Mouse (Mus musculus) CH12.LX (cell line): Measurements from ENCODE around the gene Zfyve21. TPM values are rescaled to one million over a fixed set of nuclear protein-coding genes. Genes with fewer than 3 reads are reported as not detected.

Source experiments
- DNase-seq: peaks from one replicate; pipeline ENCODE4 v3.0.0-alpha.2; 2013; ENCODE audit errors: extremely low read depth
- H3K27ac ChIP-seq: 2 replicates; pipeline ENCODE4 v1.5.1; 2012; ENCODE audit warnings: low read depth, mild to moderate bottlenecking, control low read depth, moderate library complexity; ENCODE audit not compliant: insufficient read depth
- H3K27me3 ChIP-seq: replicated peaks from 2 replicates; pipeline ENCODE3; 2012; ENCODE audit warnings: inconsistent platforms
- H3K36me3 ChIP-seq, 2 experiments: replicated peaks in 1 of 2; 2 replicates each; pipeline versions ENCODE3 to v1.6.1; 2012; ENCODE audit warnings: inconsistent platforms in 1 of 2, low read length in 1 of 2, mild to moderate bottlenecking in 1 of 2, mixed read lengths in 1 of 2, moderate library complexity in 1 of 2; ENCODE audit not compliant: control insufficient read depth in 1 of 2, insufficient read depth in 1 of 2
- H3K4me1 ChIP-seq, 2 experiments: 2 replicates each; pipeline ENCODE4 v1.6.1; 2012; ENCODE audit warnings: inconsistent platforms in 1 of 2, moderate library complexity in 1 of 2; ENCODE audit not compliant: insufficient read depth in 2 of 2, control insufficient read depth in 1 of 2
- H3K4me2 ChIP-seq: 2 replicates; pipeline ENCODE4 v1.6.1; 2012; ENCODE audit warnings: low read depth, mild to moderate bottlenecking, control low read depth; ENCODE audit not compliant: poor library complexity, insufficient read depth, severe bottlenecking
- H3K4me3 ChIP-seq, 3 experiments: fragments of 150-350 bp in 1 of 3; sonication (generic) in 1 of 3; replicated peaks in 1 of 3; 2 replicates each; pipeline versions ENCODE3 to v1.5.1; 2011 to 2012; ENCODE audit warnings: low read depth in 2 of 3, low read length in 2 of 3, mild to moderate bottlenecking in 2 of 3, moderate library complexity in 2 of 3, control low read depth in 1 of 3, improper control_type of control experiment in 1 of 3, inconsistent platforms in 1 of 3, mixed read lengths in 1 of 3; ENCODE audit not compliant: poor library complexity in 1 of 3
- H3K79me2 ChIP-seq: replicated peaks from 2 replicates; pipeline ENCODE4 v1.6.1; 2012; ENCODE audit warnings: mild to moderate bottlenecking, moderate library complexity; ENCODE audit not compliant: control insufficient read depth, poor library complexity, insufficient read depth, severe bottlenecking; ENCODE audit errors: extremely low read depth
- H3K9ac ChIP-seq: 2 replicates; pipeline ENCODE4 v1.6.1; 2012; ENCODE audit warnings: low read depth, mild to moderate bottlenecking, control low read depth, moderate library complexity; ENCODE audit not compliant: insufficient read depth
- H3K9me3 ChIP-seq: replicated peaks from 2 replicates; pipeline ENCODE3; 2012; ENCODE audit warnings: low read length, inconsistent platforms, mixed read lengths
- BHLHE40 ChIP-seq: IDR thresholded peaks from 2 replicates; pipeline ENCODE4 v1.6.1; 2011; ENCODE audit warnings: mild to moderate bottlenecking, low read depth, low read length, improper control_type of control experiment
- CHD1 ChIP-seq: IDR thresholded peaks from 2 replicates; pipeline ENCODE4 v1.6.1; 2012; ENCODE audit warnings: low read depth, low read length, improper control_type of control experiment, inconsistent platforms
- ETS1 ChIP-seq: conservative IDR thresholded peaks from 2 replicates; pipeline ENCODE4 v1.6.1; 2012; ENCODE audit warnings: low read depth, mild to moderate bottlenecking, inconsistent platforms, low read length, improper control_type of control experiment, moderate library complexity
- GABPA ChIP-seq: IDR thresholded peaks from 2 replicates; pipeline ENCODE4 v1.6.1; 2012; ENCODE audit warnings: low read depth, low read length, improper control_type of control experiment, inconsistent platforms; ENCODE audit not compliant: insufficient replicate concordance
- HCFC1 ChIP-seq: IDR thresholded peaks from 2 replicates; pipeline ENCODE4 v1.6.1; 2012; ENCODE audit warnings: low read depth, mild to moderate bottlenecking, inconsistent platforms, low read length, improper control_type of control experiment
- IRF4 ChIP-seq: IDR thresholded peaks from 2 replicates; pipeline ENCODE4 v1.6.1; 2014; ENCODE audit warnings: low read depth, mild to moderate bottlenecking, inconsistent platforms, low read length, improper control_type of control experiment
- KAT2A ChIP-seq: IDR thresholded peaks from 2 replicates; pipeline ENCODE4 v1.6.1; 2012; ENCODE audit warnings: low read length, improper control_type of control experiment, inconsistent platforms; ENCODE audit not compliant: insufficient replicate concordance
- MAFK ChIP-seq: IDR thresholded peaks from 2 replicates; pipeline ENCODE4 v1.6.1; 2011; ENCODE audit warnings: low read length, improper control_type of control experiment; ENCODE audit not compliant: insufficient replicate concordance
- MAX ChIP-seq: IDR thresholded peaks from 2 replicates; pipeline ENCODE4 v1.6.1; 2011; ENCODE audit warnings: low read length, improper control_type of control experiment
- MAZ ChIP-seq: IDR thresholded peaks from 2 replicates; pipeline ENCODE4 v1.6.1; 2012; ENCODE audit warnings: low read depth, mild to moderate bottlenecking, inconsistent platforms, low read length, improper control_type of control experiment, moderate library complexity
- MEF2A ChIP-seq: IDR thresholded peaks from 2 replicates; pipeline ENCODE4 v1.6.1; 2014; ENCODE audit warnings: low read depth, mild to moderate bottlenecking, inconsistent platforms, low read length, improper control_type of control experiment, borderline replicate concordance
- NELFE ChIP-seq: IDR thresholded peaks from 2 replicates; pipeline ENCODE4 v1.6.1; 2011; ENCODE audit warnings: low read depth, low read length, improper control_type of control experiment
- PAX5 ChIP-seq: IDR thresholded peaks from 2 replicates; pipeline ENCODE4 v1.6.1; 2012; ENCODE audit warnings: low read length, inconsistent platforms, mixed read lengths
- POLR2A ChIP-seq: IDR thresholded peaks from 2 replicates; pipeline ENCODE4 v1.6.1; 2011; ENCODE audit warnings: low read depth, mild to moderate bottlenecking, improper control_type of control experiment, low read length
- POLR2AphosphoS2 ChIP-seq: IDR thresholded peaks from 2 replicates; pipeline ENCODE4 v1.6.1; 2011; ENCODE audit warnings: low read depth, low read length, improper control_type of control experiment
- SMC3 ChIP-seq: IDR thresholded peaks from 2 replicates; pipeline ENCODE4 v1.6.1; 2011; ENCODE audit warnings: low read depth, low read length, improper control_type of control experiment
- USF1 ChIP-seq: IDR thresholded peaks from 2 replicates; pipeline ENCODE4 v1.6.1; 2014; ENCODE audit warnings: low read depth, mild to moderate bottlenecking, inconsistent platforms, low read length, improper control_type of control experiment
- USF2 ChIP-seq: conservative IDR thresholded peaks from 2 replicates; pipeline ENCODE4 v1.6.1; 2011; ENCODE audit warnings: low read depth, low read length, improper control_type of control experiment
- ZC3H11A ChIP-seq: IDR thresholded peaks from 2 replicates; pipeline ENCODE4 v1.6.1; 2012; ENCODE audit warnings: low read depth, mild to moderate bottlenecking, inconsistent platforms, low read length, improper control_type of control experiment
- ZMIZ1 ChIP-seq: IDR thresholded peaks from 2 replicates; pipeline ENCODE4 v1.6.1; 2012; ENCODE audit warnings: low read depth, mild to moderate bottlenecking, inconsistent platforms, low read length, improper control_type of control experiment
- ZNF384 ChIP-seq: IDR thresholded peaks from 2 replicates; pipeline ENCODE4 v1.6.1; 2012; ENCODE audit warnings: low read depth, low read length, improper control_type of control experiment, inconsistent platforms
- dilution Hi-C: fragments of 300-500 bp; cut with MboI; formaldehyde crosslinking; loops from 2 replicates; pipeline ENCODE4 v1.14.3; 2020; ENCODE audit warnings: low sequenced_read_pairs; ENCODE audit not compliant: extremely low pct_unique_long_range_greater_than_20kb, extremely low pct_ligation_motif_present
- in situ Hi-C: fragments of 300-500 bp; cut with MboI; formaldehyde crosslinking; loops from 3 replicates; pipeline ENCODE4 v1.14.3; 2019; ENCODE audit warnings: low sequenced_read_pairs, low pct_ligation_motif_present, low pct_unique_long_range_greater_than_20kb, mixed read lengths
- polyA plus RNA-seq: library from polyadenylated mRNA; unstranded; fragments of >175 nt; gene quantifications from 2 replicates; pipeline ENCODE4 v1.2.1, GENCODE M21; 2012; ENCODE audit warnings: low read depth; ENCODE audit not compliant: insufficient read length
- total RNA-seq, 2 experiments: library from RNA; depleted of rRNA; stranded (reverse); fragments of 300-350 nt in 1 of 2; fragments of >200 nt in 1 of 2; gene quantifications; 2 replicates each; pipeline ENCODE4 v1.2.3; 2012 to 2014

Gene Zfyve21
- total and polyA plus RNA-seq, 3 experiments: 4.1 to 8.4 (median 7.6) TPM

DNA sequence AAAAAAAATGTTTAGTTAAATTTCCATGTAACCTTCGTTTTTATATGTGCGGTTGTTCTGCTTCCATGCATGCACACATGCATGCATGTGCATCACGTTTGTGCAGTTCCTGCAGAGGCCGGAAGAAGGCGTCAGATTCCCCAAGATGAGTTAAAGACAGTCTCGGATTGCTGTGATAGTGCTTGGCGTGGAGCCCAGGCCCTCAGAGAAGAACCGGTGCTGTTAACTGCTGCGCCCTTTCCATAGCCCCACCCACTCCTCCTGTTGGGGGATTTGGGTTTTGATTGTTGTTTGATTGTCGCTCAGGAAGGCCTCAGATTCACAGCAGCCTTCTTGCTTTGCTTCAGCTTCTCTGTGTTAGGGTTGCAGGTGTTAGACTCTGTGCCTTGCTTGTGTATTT lies 44.7 kb upstream of the Zfyve21 start:
- TF ChIP-seq ZNF384 (no peak), MAFK (no peak), POLR2A (no peak), PAX5 (no peak), USF2 (no peak), ETS1 (no peak), MEF2A (no peak), GABPA (no peak), POLR2AphosphoS2 (no peak), BHLHE40 (no peak), HCFC1 (no peak), MAZ (no peak), IRF4 (no peak), NELFE (no peak), ZMIZ1 (no peak), ZC3H11A (no peak)
- TF ChIP-seq, all 38 proteins: peak for 0
- Histone ChIP-seq H3K4me1 (peaks cover 11 to 50% of the 10 kb centered on the region in 2 experiments; a peak in 3 of 4 replicates), H3K9me3 (peaks cover 3% of the 10 kb centered on the region), H3K36me3 (peaks cover 21 to 64% of the 10 kb centered on the region in 2 experiments), H3K27me3 (no peaks in the 10 kb centered on the region), H3K79me2 (peaks cover 26% of the 10 kb centered on the region), H3K9ac (no peak overlapping the region), H3K4me2 (no peak overlapping the region), H3K27ac (no peak overlapping the region), H3K4me3 (no peak overlapping the region)
- in situ Hi-C loops: no loop called here
- dilution Hi-C loops: no loop called here
- no peak for DNase-seq

- dilution Hi-C loops: no loop called here
- H3K4me2 ChIP-seq: no peak overlapping the region
These were observed 44.0 kb upstream of the Zfyve21 start for GRCm38 (mm10) chr12:111769816-111770577.

More at GRCm38 (mm10) chr12:111769816-111770577, 44.0 kb upstream of the Zfyve21 start:
- no peak for DNase-seq
- peaks cover 3% of the 10 kb centered on the region for H3K9me3 ChIP-seq
- in situ Hi-C loops: no loop called here
- peaks cover 26% of the 10 kb centered on the region for H3K79me2 ChIP-seq
- H3K27me3 ChIP-seq: no peaks in the 10 kb centered on the region
- H3K27ac ChIP-seq: no peak overlapping the region
- peaks cover 28 to 69% of the 10 kb centered on the region in 2 experiments for H3K36me3 ChIP-seq
- H3K9ac ChIP-seq: no peak overlapping the region
- H3K4me1 ChIP-seq: peaks cover 11 to 49% of the 10 kb centered on the region in 2 experiments; a peak in 3 of 4 replicates
- TF ChIP-seq CHD1: no peak
- no peak for TF ChIP-seq POLR2AphosphoS2
- TF ChIP-seq SMC3: no peak
- no peak for TF ChIP-seq MAZ
- TF ChIP-seq ZC3H11A: no peak
- TF ChIP-seq MAX: no peak
- TF ChIP-seq POLR2A: no peak
- no peak for TF ChIP-seq USF1
- no peak for TF ChIP-seq ZNF384
- TF ChIP-seq KAT2A: no peak
- H3K4me3 ChIP-seq: no peak overlapping the region
